Mouse (Mus musculus) E14TG2a.4 (cell line): ENCODE data around the gene Cwf19l1.

ENCODE experiments used
- CTCF ChIP-seq: conservative IDR thresholded peaks from 2 replicates; pipeline ENCODE4 v1.5.1; 2014; ENCODE audit warnings: low read length
- NANOG ChIP-seq: IDR thresholded peaks from 2 replicates; pipeline ENCODE4 v1.6.1; 2014; ENCODE audit warnings: borderline replicate concordance, low read length, mixed read lengths
- POU5F1 ChIP-seq: IDR thresholded peaks from 2 replicates; pipeline ENCODE4 v1.6.1; 2014; ENCODE audit warnings: low read length, borderline replicate concordance

- no peak for TF ChIP-seq NANOG
- no peak for TF ChIP-seq CTCF
- TF ChIP-seq POU5F1: no peak
These were observed 67.4 kb downstream of the Cwf19l1 start for GRCm38 (mm10) chr19:44068232-44068631.
